14 mouse cellular contexts compared by ENCODE assay signal in the genomic region with DNA sequence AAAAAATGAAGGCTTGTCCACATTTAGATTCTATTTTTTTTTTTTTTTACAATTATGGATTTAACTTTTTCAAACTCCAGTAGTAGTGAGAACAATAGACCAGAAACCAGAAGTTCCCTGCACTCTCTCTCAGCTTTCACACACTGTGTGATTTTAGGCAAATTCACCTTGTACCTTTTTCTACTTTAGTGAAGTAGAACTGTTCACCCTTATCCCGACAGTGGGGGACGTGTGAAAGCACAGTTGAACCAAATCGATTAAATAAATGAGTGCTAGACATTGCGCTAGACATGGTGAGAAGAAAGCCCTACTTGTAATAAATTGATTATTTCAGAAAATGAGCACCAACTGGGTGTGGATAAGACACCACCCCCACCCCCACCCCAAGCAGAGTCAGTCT.
"Had no signal": no experiment of that assay in that cellular context is flagged by ENCODE, and none has a peak within 500 bp of the region (broad histone marks: within the 10 kb centered on the region; RNA-seq: fewer than 3 reads in every experiment).

No protein-coding gene starts in this region.

- ATAC-seq: hindbrain, embryonic 16.5 days; intestine, embryonic 16.5 days had no signal

- DNase-seq: gastrocnemius, adult 2 months; gastrocnemius, postnatal 10 days; gastrocnemius, postnatal 25 days; heart, adult 18-20 months; heart, postnatal 10 days; heart, postnatal 4 days; kidney, adult 11 months; kidney, adult 2 months; kidney, adult 9 months; kidney, postnatal 14 days; kidney, postnatal 36 days; liver had no signal
